Comparison of ENCODE assay signal across 8 mouse cellular contexts in genomic region chr14:55584702-55585565, GRCm38 (mm10). TPM values are rescaled to one million over a fixed set of nuclear protein-coding genes. Genes with fewer than 3 reads are reported as not detected.
A peak's percentile ranks its signal among the peaks of the same experiment; 100 is the strongest.
DNase-seq lines count a peak whose midpoint lies in the region; ATAC-seq and TF ChIP-seq lines count a peak whose summit lies in the region.

Gene Emc9 (minus strand): TSS chr14:55585302.

- ATAC-seq in forebrain, embryonic 16.5 days = peak; percentile 77
- peak; percentile 78 for ATAC-seq in lung, embryonic 15.5 days (ENCODE audit: borderline replicate concordance, extremely low read depth, low FRiP score, low TSS enrichment)

- DNase-seq in MEL-GATA-1-ER (ENCODE audit: extremely low read depth, low read depth) = peak; percentile 86
- peak; percentile 80 to 92 for DNase-seq in cerebellum, adult 18-20 months
- peak; percentile 75 for DNase-seq in heart, postnatal 4 days
- DNase-seq in layer of hippocampus, adult 8-10 months (ENCODE audit: low spot score in 2 of 2) = peak in 1 of 2 experiments; percentile 59
- peak; percentile 43 for DNase-seq in thymus, adult 2 months

- H3K27ac ChIP-seq in forebrain, embryonic 16.5 days (ENCODE audit: low read length) = no peak within 1 kb of the TSS
- H3K27ac ChIP-seq in lung, embryonic 15.5 days = no peak within 1 kb of the TSS
- peak within 1 kb of the TSS; percentile 55 for H3K27ac ChIP-seq in olfactory bulb, adult 2 months (ENCODE audit: insufficient read depth, low read depth, low read length)
- H3K27ac ChIP-seq in thymus, adult 2 months (ENCODE audit: control insufficient read depth, insufficient read depth, low read length) = peak within 1 kb of the TSS; percentile 50; the same call in 1 of the 2 replicates

- no peak for TF ChIP-seq CTCF in olfactory bulb, adult 2 months (IDR thresholded peaks at IDR 0.05; ENCODE audit: insufficient read depth, low read depth, low read length)
- TF ChIP-seq CTCF in thymus, adult 2 months (IDR thresholded peaks at IDR 0.05; ENCODE audit: borderline replicate concordance, control insufficient read depth, extremely low read depth, insufficient read depth, low read length, poor library complexity) = no peak

- H3K4me2 ChIP-seq in forebrain, embryonic 16.5 days (ENCODE audit: low read length) = peak within 1 kb of the TSS; percentile 56
- H3K4me2 ChIP-seq in lung, embryonic 15.5 days = peak within 1 kb of the TSS; percentile 87

- TF ChIP-seq POLR2A in olfactory bulb, adult 2 months (IDR thresholded peaks at IDR 0.05; ENCODE audit: insufficient read depth, low read depth, low read length) = peak; percentile 34; the same call in 1 of the 2 replicates
- no peak for TF ChIP-seq POLR2A in thymus, adult 2 months (IDR thresholded peaks at IDR 0.05; ENCODE audit: control insufficient read depth, extremely low read depth, insufficient read depth, low read length, poor library complexity)

- WGBS in forebrain, embryonic 16.5 days = 3% methylated on average over 43 of the region's 43 CpGs
- 4% methylated on average over 43 of the region's 43 CpGs for WGBS in lung, embryonic 15.5 days
- WGBS in olfactory bulb, adult 2 months = 3% methylated on average over 43 of the region's 43 CpGs
- 10% methylated on average over 43 of the region's 43 CpGs for WGBS in thymus, adult 2 months

- H3K9ac ChIP-seq in forebrain, embryonic 16.5 days (replicated peaks; ENCODE audit: low read depth, low read length) = peak within 1 kb of the TSS; percentile 61
- H3K9ac ChIP-seq in lung, embryonic 15.5 days = peak within 1 kb of the TSS; percentile 45

- H3K4me3 ChIP-seq in forebrain, embryonic 16.5 days (replicated peaks; ENCODE audit: low read length) = peak within 1 kb of the TSS; percentile 52
- peak within 1 kb of the TSS; percentile 46 for H3K4me3 ChIP-seq in lung, embryonic 15.5 days
- H3K4me3 ChIP-seq in olfactory bulb, adult 2 months (ENCODE audit: insufficient read depth, low read depth, low read length) = peak within 1 kb of the TSS; percentile 91
- H3K4me3 ChIP-seq in thymus, adult 2 months (ENCODE audit: control insufficient read depth, insufficient read depth, low read length) = peak within 1 kb of the TSS; percentile 57

- H3K9me3 ChIP-seq in forebrain, embryonic 16.5 days (ENCODE audit: control insufficient read depth, low read length) = no peaks in the 10 kb centered on the region
- H3K9me3 ChIP-seq in lung, embryonic 15.5 days = no peaks in the 10 kb centered on the region

- peaks cover 2% of the 10 kb centered on the region; the same call in 1 of the 2 replicates for H3K36me3 ChIP-seq in forebrain, embryonic 16.5 days (ENCODE audit: control insufficient read depth, insufficient read depth)
- H3K36me3 ChIP-seq in lung, embryonic 15.5 days = peaks cover 25% of the 10 kb centered on the region
- H3K36me3 ChIP-seq in thymus, adult 2 months (ENCODE audit: control insufficient read depth, insufficient read depth, low read length) = peaks cover 16% of the 10 kb centered on the region; the same call in 1 of the 2 replicates

- no peaks in the 10 kb centered on the region for H3K27me3 ChIP-seq in forebrain, embryonic 16.5 days (replicated peaks; ENCODE audit: control insufficient read depth, insufficient read depth, low read length)
- H3K27me3 ChIP-seq in lung, embryonic 15.5 days = peaks cover 8% of the 10 kb centered on the region; the same call in 1 of the 2 replicates
- H3K27me3 ChIP-seq in thymus, adult 2 months (ENCODE audit: control insufficient read depth, insufficient read depth, low read length) = no peaks in the 10 kb centered on the region

- peaks cover 11% of the 10 kb centered on the region for H3K4me1 ChIP-seq in forebrain, embryonic 16.5 days (replicated peaks; ENCODE audit: control insufficient read depth, insufficient read depth, low read length)
- H3K4me1 ChIP-seq in lung, embryonic 15.5 days = peaks cover 10% of the 10 kb centered on the region
- peaks cover 3% of the 10 kb centered on the region for H3K4me1 ChIP-seq in olfactory bulb, adult 2 months (ENCODE audit: control insufficient read depth, insufficient read depth, low read length)
- H3K4me1 ChIP-seq in thymus, adult 2 months (replicated peaks; ENCODE audit: control insufficient read depth, insufficient read depth, low read length) = peaks cover 17% of the 10 kb centered on the region

RNA-seq across cellular contexts. Expression of gene Emc9, which starts in this region (rescaled TPM):
- 12.9 and 23.4 TPM in 2 replicates for polyA plus RNA-seq in forebrain, embryonic 16.5 days (2015; fragmentation: Nextera tagmentation; extraction: Ambion mirVana)
- 10 to 100 TPM; 37.3 to 40.1 TPM for total RNA-seq in heart, postnatal 4 days (2021)
- 10 to 100 TPM; 48.3 to 57.7 (median 53.8) TPM for total RNA-seq in layer of hippocampus, adult 8-10 months (2022)
- polyA plus RNA-seq in lung, embryonic 15.5 days (2015; fragmentation: Nextera tagmentation; extraction: Ambion mirVana) = 4.1 and 5.1 TPM in 2 replicates
- not detected in 2 replicates for polyA plus RNA-seq in olfactory bulb, adult 2 months (2012; ENCODE audit: insufficient read depth, insufficient read length, low replicate concordance, missing spikeins)
- polyA plus RNA-seq in thymus, adult 2 months (2012; rRNA removed) = 7.4 and 13.4 TPM in 2 replicates

Comparison
In these comparisons a context has a peak if more than half of its experiments do, and no peak if none do; other contexts are left out.
1. H3K27ac ChIP-seq: peak in olfactory bulb, adult 2 months (single experiment) and thymus, adult 2 months (single experiment); none in forebrain, embryonic 16.5 days (single experiment) and lung, embryonic 15.5 days (single experiment).
2. Peak in every context shown above with its lines, with median percentiles within 50 percentile points of each other: H3K4me3 ChIP-seq.